Mouse (Mus musculus) myocyte (in vitro differentiated cells): ENCODE data around the gene Mtm1. TPM values are rescaled to one million over a fixed set of nuclear protein-coding genes. Genes with fewer than 3 reads are reported as not detected.

Source experiments
- H3K27me3 ChIP-seq: one replicate; pipeline ENCODE4 v1.6.1; 2011; ENCODE audit not compliant: control insufficient read depth, insufficient read depth, insufficient read length
- H3K36me3 ChIP-seq: one replicate; pipeline ENCODE4 v1.6.1; 2011; ENCODE audit not compliant: control insufficient read depth, insufficient read depth
- H3K4me2 ChIP-seq: one replicate; pipeline ENCODE4 v1.6.1; 2011; ENCODE audit warnings: low read depth, control low read depth
- H3K4me3 ChIP-seq: one replicate; pipeline ENCODE4 v1.5.1; 2011; ENCODE audit warnings: mild to moderate bottlenecking, control low read depth, moderate library complexity
- H3K79me2 ChIP-seq: one replicate; pipeline ENCODE4 v1.6.1; 2011; ENCODE audit not compliant: control insufficient read depth, insufficient read depth
- H3ac ChIP-seq: one replicate; pipeline ENCODE4 v1.6.1; 2011; ENCODE audit not compliant: control insufficient read depth, insufficient read length
- CEBPB ChIP-seq: IDR thresholded peaks from 2 replicates; pipeline ENCODE4 v1.6.1; 2011; ENCODE audit warnings: mild to moderate bottlenecking, moderate library complexity; ENCODE audit not compliant: poor library complexity, insufficient read depth, severe bottlenecking
- E2F4 ChIP-seq: IDR thresholded peaks from one replicate; pipeline ENCODE4 v1.6.1; 2011; ENCODE audit warnings: mild to moderate bottlenecking, control low read depth, moderate library complexity; ENCODE audit not compliant: insufficient read depth
- MAX ChIP-seq: IDR thresholded peaks from one replicate; pipeline ENCODE4 v1.6.1; 2011; ENCODE audit warnings: low read depth, mild to moderate bottlenecking, control low read depth
- MYOD1 ChIP-seq, 3 experiments: IDR thresholded peaks; one replicate each; pipeline ENCODE4 v1.6.1; 2011; ENCODE audit warnings: control low read depth in 2 of 3, low read depth in 2 of 3, mild to moderate bottlenecking in 2 of 3, moderate library complexity in 1 of 3; ENCODE audit not compliant: insufficient read length in 2 of 3, control insufficient read depth in 1 of 3
- MYOG ChIP-seq, 3 experiments: IDR thresholded peaks; one replicate each; pipeline ENCODE4 v1.6.1; 2011; ENCODE audit warnings: control low read depth in 2 of 3, low read depth in 2 of 3, mild to moderate bottlenecking in 2 of 3; ENCODE audit not compliant: insufficient read length in 2 of 3, control insufficient read depth in 1 of 3, insufficient read depth in 1 of 3
- POLR2A ChIP-seq: IDR thresholded peaks from one replicate; pipeline ENCODE4 v1.6.1; 2011; ENCODE audit warnings: low read depth, mild to moderate bottlenecking, control low read depth, moderate library complexity; ENCODE audit not compliant: insufficient read length
- POLR2AphosphoS2 ChIP-seq: IDR thresholded peaks from one replicate; pipeline ENCODE4 v1.6.1; 2011; ENCODE audit warnings: low read depth, control low read depth; ENCODE audit not compliant: insufficient read length
- REST ChIP-seq: IDR thresholded peaks from one replicate; pipeline ENCODE4 v1.6.1; 2011; ENCODE audit warnings: mild to moderate bottlenecking, control low read depth, moderate library complexity; ENCODE audit not compliant: insufficient read depth, insufficient read length
- SRF ChIP-seq: IDR thresholded peaks from one replicate; pipeline ENCODE4 v1.6.1; 2011; ENCODE audit warnings: low read depth; ENCODE audit not compliant: control insufficient read depth, insufficient read length
- TCF12 ChIP-seq: IDR thresholded peaks from one replicate; pipeline ENCODE4 v1.6.1; 2011; ENCODE audit warnings: mild to moderate bottlenecking, control low read depth; ENCODE audit not compliant: poor library complexity, insufficient read depth, severe bottlenecking
- TCF3 ChIP-seq: IDR thresholded peaks from one replicate; pipeline ENCODE4 v1.6.1; 2011; ENCODE audit warnings: low read depth, control low read depth; ENCODE audit not compliant: insufficient read length
- USF1 ChIP-seq: IDR thresholded peaks from one replicate; pipeline ENCODE4 v1.6.1; 2011; ENCODE audit warnings: low read depth, mild to moderate bottlenecking, control low read depth, moderate library complexity
- polyA plus RNA-seq: library from polyadenylated mRNA; unstranded; fragments of >200 nt; fragmentation: generic; extraction: Trizol; gene quantifications from one replicate; pipeline ENCODE4 v1.2.1, GENCODE M21; 2012; ENCODE audit warnings: missing spikeins

The Mtm1 gene
- polyA plus RNA-seq, 1 experiment, result 4.3 TPM

GRCm38 (mm10) chrX:71230847-71231246 is 20.3 kb downstream of the Mtm1 start:
- Histone ChIP-seq H3K79me2 (peaks cover 3% of the 10 kb centered on the region), H3K4me3 (no peak overlapping the region), H3K36me3 (no peaks in the 10 kb centered on the region), H3ac (no peak overlapping the region), H3K4me2 (no peak overlapping the region), H3K27me3 (no peaks in the 10 kb centered on the region)
- no peak for TF ChIP-seq MAX
- TF ChIP-seq TCF12, result no peak

GRCm38 (mm10) chrX:71256422-71256821 is 45.9 kb downstream of the Mtm1 start:
- no peak overlapping the region for H3K4me3 ChIP-seq
- H3K36me3 ChIP-seq, result no peaks in the 10 kb centered on the region
- no peaks in the 10 kb centered on the region for H3K27me3 ChIP-seq
- no peaks in the 10 kb centered on the region for H3K79me2 ChIP-seq
- TF ChIP-seq USF1 (no peak), POLR2A (no peak), MYOD1 (IDR thresholded peaks at IDR 0.05; ENCODE audit: control insufficient read depth in 1 of 3, insufficient read length in 2 of 3, low read depth in 2 of 3) (no peak), CEBPB (no peak)
- H3ac ChIP-seq, result no peak overlapping the region
- H3K4me2 ChIP-seq, result no peak overlapping the region

GRCm38 (mm10) chrX:71260857-71261256 is 50.3 kb downstream of the Mtm1 start:
- Histone ChIP-seq H3K4me2 (no peak overlapping the region), H3K36me3 (no peaks in the 10 kb centered on the region), H3K4me3 (no peak overlapping the region), H3K79me2 (no peaks in the 10 kb centered on the region), H3ac (no peak overlapping the region), H3K27me3 (no peaks in the 10 kb centered on the region)
- TF ChIP-seq MYOG (IDR thresholded peaks at IDR 0.05; ENCODE audit: control insufficient read depth in 1 of 3, insufficient read depth in 1 of 3, insufficient read length in 2 of 3, low read depth in 2 of 3), result no peak
- TF ChIP-seq POLR2AphosphoS2, result no peak
- TF ChIP-seq CEBPB, result no peak
- TF ChIP-seq TCF3, result no peak
- no peak for TF ChIP-seq MAX
- no peak for TF ChIP-seq USF1
- no peak for TF ChIP-seq TCF12
- TF ChIP-seq POLR2A, result no peak

- no peaks in the 10 kb centered on the region for H3K36me3 ChIP-seq
- no peak overlapping the region for H3ac ChIP-seq
- no peaks in the 10 kb centered on the region for H3K27me3 ChIP-seq
- TF ChIP-seq REST (no peak), TCF12 (no peak), MYOG (IDR thresholded peaks at IDR 0.05; ENCODE audit: control insufficient read depth in 1 of 3, insufficient read depth in 1 of 3, insufficient read length in 2 of 3, low read depth in 2 of 3) (no peak), MAX (no peak), CEBPB (no peak), POLR2A (no peak), POLR2AphosphoS2 (no peak), TCF3 (no peak), MYOD1 (IDR thresholded peaks at IDR 0.05; ENCODE audit: control insufficient read depth in 1 of 3, insufficient read length in 2 of 3, low read depth in 2 of 3) (no peak), SRF (no peak), E2F4 (no peak)
- no peak overlapping the region for H3K4me2 ChIP-seq
- no peaks in the 10 kb centered on the region for H3K79me2 ChIP-seq
- H3K4me3 ChIP-seq, result no peak overlapping the region
Observed at GRCm38 (mm10) chrX:71264316-71264715, 53.7 kb downstream of the Mtm1 start.

GRCm38 (mm10) chrX:71268972-71269371 is 58.4 kb downstream of the Mtm1 start:
- TF ChIP-seq REST, result no peak
- TF ChIP-seq MYOG (IDR thresholded peaks at IDR 0.05; ENCODE audit: control insufficient read depth in 1 of 3, insufficient read depth in 1 of 3, insufficient read length in 2 of 3, low read depth in 2 of 3), result no peak
- TF ChIP-seq TCF12, result no peak
- TF ChIP-seq E2F4, result no peak
- TF ChIP-seq MYOD1 (IDR thresholded peaks at IDR 0.05; ENCODE audit: control insufficient read depth in 1 of 3, insufficient read length in 2 of 3, low read depth in 2 of 3), result no peak
- TF ChIP-seq SRF, result no peak
- no peak for TF ChIP-seq TCF3
- TF ChIP-seq CEBPB, result no peak
- no peak for TF ChIP-seq POLR2A
- no peak for TF ChIP-seq POLR2AphosphoS2
- TF ChIP-seq MAX, result no peak
- Histone ChIP-seq H3K4me2 (no peak overlapping the region), H3K4me3 (no peak overlapping the region), H3ac (no peak overlapping the region), H3K27me3 (no peaks in the 10 kb centered on the region), H3K36me3 (no peaks in the 10 kb centered on the region), H3K79me2 (no peaks in the 10 kb centered on the region)
